Mouse (Mus musculus) induced T-regulatory cell, adult 2 months (primary cell): ENCODE measurements around the gene BC107364.
"Not testable (repeated sequence)": the region's sequence is repeated elsewhere in the genome, so short reads cannot be mapped to it uniquely, and the experiment has no call there.

Source experiments
- DNase-seq: peaks from one replicate; pipeline ENCODE4 v3.0.0-alpha.2; 2012; ENCODE audit warnings: low read depth

Gene BC107364

GRCm38 (mm10) chr3:96414126-96414950 is 37.8 kb downstream of the BC107364 start:
- peak; percentile 90 for DNase-seq

DNA sequence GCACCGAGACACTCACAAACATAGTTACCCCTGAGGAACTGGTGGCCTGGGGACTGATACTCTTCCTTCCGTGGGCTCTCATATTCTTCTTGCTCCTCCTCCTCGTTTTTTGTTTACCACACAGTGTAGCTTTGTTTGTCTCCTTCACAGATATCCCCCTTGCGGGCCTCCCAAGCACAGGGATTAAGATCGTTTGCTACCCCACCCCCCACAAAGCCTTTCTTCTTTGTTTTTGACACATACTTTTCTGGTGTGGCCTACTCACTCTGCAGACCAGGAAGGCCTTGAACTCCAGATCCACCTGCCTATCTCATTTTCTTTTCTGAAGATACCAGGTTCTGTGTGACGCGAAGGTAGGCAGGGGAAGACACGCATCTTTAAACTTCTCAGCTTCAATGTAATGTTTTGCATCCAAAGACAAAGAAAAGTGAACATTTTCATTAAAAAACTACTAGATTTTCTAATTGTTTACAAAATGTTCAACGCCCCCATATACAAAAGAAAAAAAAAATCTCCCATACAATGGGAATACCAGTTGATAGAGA is 38.5 kb downstream of the BC107364 start:
- DNase-seq, result peak; percentile 39

- no peak for DNase-seq
Measured at GRCm38 (mm10) chr3:96411821-96412220, 40.3 kb downstream of the BC107364 start.

DNA sequence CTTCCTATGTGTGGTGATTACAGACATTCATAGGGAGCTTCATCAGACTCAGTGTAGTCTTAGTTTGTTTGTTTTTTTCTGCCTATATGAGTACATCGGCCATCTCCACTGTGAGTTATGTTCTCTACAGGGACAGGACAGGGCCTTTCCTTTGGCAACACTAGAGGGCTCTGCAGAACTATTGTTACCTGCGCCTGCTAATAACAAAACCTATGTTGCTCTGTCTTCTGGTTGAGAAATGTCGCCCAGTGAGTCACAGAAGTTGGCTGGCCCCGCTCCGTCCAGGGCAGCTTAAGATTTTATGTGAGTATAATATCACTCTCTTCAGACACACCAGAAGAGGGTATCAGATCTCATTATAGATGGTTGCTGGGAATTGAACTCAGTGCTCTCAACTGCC is 41.1 kb downstream of the BC107364 start:
- DNase-seq, result peak; percentile 38

DNA sequence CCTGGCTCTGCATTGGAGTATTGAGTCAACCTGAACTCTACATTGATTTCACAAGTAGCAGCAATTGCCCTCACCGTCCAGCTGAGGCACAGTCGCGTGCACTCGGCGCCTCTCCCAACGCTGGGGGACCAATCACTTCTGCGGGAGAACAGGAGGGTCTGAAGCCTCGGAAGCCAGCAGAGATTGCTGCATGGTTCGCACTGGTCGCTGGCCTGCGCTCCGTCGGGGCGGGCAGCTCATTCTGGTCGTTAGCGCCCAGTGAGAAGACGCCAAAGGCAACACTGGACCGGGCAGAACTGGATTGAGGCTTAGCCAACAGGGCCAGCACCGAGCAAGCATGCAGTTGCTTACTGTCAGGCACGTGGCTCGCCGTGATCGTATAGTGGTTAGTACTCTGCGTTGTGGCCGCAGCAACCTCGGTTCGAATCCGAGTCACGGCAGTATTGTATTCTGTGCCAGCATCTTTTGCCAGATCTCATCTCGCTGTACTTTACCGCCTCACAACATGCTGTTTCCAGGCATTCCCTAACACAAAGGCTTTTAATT is 42.3 kb downstream of the BC107364 start:
- DNase-seq, result peak; percentile 38

- DNase-seq, result not testable (repeated sequence)
Measured at GRCm38 (mm10) chr3:96408111-96408510, 44.0 kb downstream of the BC107364 start.

- no peak for DNase-seq
Measured at GRCm38 (mm10) chr3:96405541-96406503, 46.3 kb downstream of the BC107364 start.

DNA sequence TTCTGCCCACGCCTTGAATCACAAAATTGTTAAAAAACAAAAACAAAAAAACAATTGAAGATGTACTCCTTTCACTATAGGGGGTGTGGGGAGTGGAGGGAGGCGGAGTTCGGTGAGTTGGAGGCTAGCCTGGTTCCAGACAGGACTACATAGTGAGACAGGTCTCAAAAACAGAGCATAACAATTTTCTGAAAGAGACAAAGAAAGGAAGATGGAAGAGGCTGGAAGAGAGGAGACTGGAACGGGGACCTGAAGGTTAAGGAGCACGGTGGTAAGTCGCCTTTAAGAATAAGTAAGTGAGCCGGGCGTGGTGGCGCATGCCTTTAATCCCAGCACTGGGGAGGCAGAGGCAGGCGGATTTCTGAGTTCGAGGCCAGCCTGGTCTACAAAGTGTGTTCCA is 47.1 kb downstream of the BC107364 start:
- no peak for DNase-seq

DNA sequence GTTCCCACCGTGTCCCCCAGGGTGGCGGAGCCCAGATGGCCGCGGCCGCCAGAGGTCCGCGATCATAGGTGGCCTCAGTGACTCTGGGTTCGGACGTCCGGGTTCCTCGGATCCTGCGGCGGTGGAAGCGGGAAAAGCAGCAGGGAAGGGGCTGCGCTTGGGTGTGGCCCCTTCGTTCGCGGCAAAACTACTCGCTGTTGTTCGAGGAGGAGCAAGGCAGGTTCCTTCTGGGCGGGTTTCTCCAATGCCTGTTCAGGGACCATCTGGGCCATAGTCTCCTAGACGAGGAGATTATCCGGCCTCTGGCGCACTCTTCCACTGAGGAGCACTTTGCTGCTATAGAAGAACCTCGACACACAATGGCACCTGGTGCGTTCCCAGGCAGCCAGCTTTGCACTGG is 47.7 kb downstream of the BC107364 start:
- DNase-seq, result no peak

GRCm38 (mm10) chr3:96403016-96403415 is 49.1 kb downstream of the BC107364 start:
- peak; percentile 62 for DNase-seq

DNA sequence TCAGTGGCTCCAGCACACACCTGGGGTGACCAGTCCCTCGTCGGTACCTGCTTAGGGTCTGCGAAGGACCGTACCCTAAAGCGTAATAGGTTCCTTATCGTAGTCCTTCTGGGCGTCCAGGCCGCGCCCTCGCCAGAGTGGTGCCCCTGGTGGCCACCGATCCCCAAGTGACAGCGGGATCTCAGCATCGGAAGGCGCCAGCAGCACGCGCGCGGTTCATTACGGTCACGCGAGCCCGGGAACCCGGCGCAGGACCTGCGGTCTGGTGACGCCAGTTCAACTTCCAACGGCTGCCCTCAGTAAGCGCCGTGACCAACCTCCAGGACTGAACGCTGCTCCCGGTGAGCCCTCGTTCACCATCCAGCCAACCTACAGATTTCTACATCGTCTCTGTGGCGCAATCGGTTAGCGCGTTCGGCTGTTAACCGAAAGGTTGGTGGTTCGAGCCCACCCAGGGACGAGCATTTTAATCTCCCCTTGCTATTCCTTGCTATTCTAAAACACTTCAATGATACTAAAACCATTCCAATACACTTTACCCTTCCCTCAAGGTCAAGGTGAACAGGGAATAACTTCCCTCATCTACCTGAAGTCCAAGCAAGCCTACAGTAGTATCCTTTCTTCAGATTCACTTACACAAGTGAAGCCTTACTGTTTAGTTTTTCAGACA is 50.1 kb downstream of the BC107364 start:
- peak; percentile 59 for DNase-seq

- DNase-seq, result no peak
Measured at GRCm38 (mm10) chr3:96401474-96401831, 50.7 kb downstream of the BC107364 start.

DNA sequence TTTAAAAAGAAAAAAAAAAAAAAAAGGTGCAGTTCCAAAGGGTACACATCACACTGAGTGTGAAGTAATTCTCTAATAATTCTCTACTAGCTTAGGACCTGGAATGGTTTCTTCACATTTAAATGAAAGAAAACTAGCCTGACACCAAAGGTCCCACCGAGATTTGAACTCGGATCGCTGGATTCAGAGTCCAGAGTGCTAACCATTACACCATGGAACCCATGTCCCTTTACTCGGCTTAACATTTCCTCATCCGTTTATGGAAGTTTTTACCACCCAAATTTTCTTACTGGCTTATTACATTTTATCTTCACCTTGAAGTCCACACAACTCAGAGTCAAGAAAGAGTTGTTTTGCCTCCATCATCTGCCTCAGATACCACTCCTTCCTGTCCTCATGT is 53.2 kb downstream of the BC107364 start:
- DNase-seq, result no peak

DNA sequence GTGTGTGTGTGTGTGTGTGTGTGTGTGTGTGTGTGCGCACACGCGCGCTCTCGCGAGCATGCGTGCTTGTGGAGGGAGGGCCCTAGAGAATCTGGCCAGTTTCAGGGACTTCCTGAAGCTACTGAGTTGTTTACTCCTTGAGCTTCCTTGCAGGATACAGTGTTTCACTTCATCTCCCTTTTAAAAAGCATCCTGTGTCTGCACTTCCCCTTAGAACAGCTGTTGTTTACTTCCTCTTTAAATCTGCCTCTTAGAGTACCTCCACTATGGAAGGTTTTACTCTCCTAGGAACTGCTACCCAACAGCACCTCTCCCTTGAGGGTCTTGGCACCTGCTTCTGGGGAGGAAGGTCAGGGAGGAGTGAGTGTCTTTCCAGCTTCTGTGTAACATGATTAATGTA is 55.2 kb downstream of the BC107364 start:
- no peak for DNase-seq

DNA sequence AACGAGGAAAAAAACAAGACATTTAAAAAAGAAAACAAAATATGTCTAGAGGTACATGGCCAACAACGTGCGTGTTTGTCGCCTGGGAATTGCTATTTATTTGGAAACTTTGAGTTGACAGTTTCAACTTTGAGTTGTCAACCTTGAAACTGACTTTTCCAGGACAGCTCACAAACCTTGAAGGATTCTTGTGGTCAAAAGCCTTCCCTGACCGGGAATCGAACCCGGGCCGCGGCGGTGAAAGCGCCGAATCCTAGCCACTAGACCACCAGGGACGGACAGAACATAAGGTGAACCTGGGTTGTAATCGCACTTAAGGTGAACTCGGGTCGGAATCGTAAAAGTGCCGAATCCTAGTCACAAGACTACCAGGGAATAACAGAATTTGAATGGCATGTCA is 64.9 kb downstream of the BC107364 start:
- not testable (repeated sequence) for DNase-seq
